Mouse (Mus musculus): Measurements from ENCODE around the gene Gm3336.

The Gm3336 gene

DNA sequence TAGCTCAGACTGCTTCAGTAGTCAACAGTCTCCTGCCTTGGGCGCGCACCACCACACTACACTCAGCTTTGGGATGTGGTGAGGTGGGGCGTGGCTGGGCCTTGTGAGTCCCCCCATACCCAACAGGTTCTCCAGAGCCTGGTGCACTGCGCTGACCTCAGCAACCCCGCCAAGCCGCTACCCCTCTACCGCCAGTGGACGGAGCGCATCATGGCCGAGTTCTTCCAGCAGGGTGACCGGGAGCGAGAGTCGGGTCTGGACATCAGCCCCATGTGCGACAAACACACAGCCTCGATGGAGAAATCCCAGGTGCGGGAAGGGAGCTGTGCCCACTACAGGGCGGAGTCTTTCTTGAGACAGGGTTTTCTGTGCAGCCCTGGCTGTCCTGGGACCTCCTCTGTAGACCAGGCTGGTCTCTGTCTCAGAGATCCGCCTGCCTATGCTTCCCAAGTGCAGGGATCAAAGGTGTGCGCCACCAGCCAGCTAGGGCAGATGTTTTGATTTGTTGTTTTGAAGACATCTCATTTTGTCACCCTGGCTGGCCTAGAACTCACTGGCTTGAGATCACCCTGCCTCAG is 30.8 kb downstream of the Gm3336 start:
- DNase-seq, result no peak

DNA sequence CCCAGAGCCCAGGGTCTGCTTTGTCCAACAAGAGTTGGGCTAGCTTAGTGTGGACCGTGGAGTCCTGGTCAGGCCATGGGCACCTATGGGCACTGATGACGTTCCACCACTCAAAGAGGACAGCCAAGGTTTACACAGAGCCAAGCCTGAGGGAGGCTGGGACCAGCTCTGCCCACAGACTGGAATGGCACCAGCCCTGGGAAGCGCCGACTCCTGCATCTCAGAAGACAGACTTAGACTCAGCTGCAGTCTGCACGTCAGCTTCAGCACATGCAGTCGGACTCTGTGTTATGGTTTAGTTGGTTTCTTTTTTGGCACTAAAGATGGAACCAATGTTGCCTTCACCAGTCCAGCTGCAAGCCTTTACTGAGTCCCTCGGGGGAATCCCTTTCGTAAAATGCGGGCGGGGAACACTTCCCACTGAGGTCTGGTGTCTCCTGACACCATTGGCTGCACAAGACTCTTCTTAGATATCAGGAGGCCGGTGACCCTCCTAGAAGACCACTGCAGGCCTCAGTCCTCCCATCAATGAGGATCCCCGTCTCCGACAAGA is 31.9 kb downstream of the Gm3336 start:
- DNase-seq, result no peak

DNA sequence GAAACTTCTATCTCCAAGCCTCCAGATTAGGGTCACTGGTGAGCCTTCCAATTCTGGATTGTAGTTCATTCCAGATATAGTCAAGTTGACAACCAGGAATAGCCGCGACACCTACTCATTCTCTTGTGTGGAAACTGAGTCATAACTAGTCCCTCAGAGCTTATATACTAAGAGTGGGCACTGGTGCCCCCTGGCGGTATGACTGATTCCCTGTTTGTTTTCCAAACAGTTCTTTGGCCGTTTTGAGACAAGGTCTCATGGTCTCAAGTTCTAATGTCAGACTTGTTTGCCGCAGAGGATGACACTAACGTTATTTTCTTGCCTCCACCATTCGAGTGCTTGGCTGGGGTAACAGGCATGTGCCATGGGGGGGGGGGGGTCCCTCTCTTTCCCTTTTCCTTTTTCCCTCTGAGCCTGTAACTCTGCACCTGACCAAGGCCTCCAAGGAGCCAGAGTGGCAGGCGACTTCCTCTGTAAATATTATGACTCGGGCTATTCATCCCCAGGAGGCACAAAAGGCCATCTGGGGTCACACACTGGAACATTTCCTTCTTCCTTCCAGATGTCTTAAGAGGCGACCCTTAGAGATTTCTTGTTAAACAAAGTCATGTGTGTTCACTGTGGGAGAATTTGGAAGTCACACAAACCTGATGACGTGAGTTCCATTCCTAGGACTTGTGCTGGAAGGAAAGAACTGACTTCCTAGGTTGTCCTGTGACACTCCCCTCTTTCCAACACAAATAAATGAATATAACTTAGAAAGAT is 33.8 kb downstream of the Gm3336 start:
- DNase-seq, result peak; percentile 88

DNA sequence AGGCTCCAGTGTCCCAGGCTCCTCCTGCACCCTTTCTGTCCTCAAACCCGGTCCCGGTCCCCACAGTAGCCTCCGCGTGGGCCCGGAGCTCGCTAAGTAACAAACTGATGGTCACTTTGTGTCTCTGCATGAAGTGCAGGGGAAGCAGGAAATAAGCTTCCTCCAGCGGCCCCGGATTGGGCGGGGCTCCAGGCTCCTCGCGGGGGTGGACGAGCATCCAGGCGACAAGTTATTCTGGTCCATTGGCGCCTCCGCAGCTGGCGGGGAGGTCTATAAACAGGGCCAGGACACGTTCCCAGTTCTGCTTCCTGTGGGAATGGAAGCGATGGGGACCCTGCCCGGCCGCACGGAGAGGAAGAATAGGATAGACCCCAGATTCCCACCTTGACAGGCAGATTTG is 34.8 kb downstream of the Gm3336 start:
- DNase-seq, result peak; percentile 64

DNA sequence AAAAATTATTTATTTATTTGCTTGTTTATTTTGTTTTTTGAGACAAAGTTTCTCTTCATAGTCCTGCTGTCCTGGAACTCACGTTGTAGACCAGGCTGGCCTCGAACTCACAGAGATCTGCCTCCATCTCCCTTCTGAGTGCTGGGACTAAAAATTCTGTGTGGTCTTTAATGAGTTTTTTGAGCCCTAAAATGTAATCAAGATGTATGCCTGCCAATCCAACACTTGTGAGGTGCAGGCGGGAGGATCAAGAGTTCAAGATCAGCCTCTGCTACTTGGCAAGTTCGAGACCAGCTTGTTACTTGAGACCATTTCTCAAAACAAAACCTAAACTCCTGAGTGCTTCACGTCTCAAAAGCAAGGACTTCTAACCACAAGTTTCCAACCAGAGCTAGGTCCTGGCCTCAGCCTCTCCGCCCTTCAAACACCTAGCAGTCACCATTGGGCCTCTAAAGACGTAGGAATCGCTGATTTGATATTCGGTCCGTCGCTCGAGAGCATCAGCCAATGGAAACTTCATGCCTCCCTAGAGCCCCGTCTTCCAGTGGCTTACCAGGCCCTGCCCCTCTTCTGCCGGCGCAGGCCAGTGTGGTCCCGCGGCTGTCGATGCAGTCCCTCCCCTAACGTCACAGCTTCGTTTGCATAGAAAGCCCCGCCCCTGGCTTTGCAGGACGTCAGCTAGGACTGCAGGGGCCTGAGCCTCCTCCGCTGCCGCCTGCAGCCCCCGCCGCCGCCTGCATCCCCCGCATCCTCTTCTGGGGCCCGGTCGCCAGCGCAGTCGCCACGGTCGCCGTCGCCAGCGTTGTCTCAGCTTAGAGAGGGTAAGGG is 35.9 kb downstream of the Gm3336 start, which contains the start of gene Rab3a:
Gene Rab3a (plus strand): TSS at position 637 of the 828 bp plus-strand sequence.
- peak; percentile 90 for DNase-seq

DNA sequence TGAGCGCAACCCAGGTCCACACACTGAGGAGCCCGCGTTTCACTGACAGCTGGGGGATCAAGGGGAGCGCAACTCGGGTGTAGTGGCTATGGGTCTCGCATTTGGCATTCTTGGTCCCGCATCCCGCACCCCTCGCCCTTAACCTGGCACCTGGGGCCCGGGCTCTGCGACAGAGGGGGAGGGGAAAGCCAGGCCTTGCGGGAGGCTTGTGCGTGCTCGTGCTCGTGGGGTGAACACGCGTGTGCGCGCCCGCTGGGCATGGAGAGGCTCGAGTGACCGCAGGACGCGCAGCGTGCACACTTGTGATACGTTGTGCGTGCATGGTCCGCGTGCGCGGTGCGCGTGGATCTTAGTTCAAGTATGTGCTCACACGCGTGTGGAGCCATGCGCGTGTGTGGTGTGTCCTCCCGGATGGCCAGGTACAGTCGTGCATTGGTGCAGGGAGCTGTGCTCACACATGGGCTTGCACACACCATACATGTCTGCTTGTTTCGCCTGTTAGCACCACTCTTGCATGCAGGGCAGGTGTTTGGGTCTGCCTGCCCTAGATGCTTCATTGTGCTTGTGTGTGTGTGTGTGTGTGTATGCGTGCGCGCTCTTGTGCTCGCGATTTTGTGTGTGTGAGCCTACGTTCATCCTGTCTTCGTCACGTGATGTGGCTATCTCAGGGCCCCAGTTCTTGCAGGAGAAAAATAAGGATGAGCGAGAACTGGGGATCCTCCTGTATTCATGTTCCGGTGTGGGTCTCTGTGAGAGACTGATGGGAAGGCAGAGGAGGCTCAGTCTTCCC is 36.7 kb downstream of the Gm3336 start:
- DNase-seq, result peak; percentile 85

DNA sequence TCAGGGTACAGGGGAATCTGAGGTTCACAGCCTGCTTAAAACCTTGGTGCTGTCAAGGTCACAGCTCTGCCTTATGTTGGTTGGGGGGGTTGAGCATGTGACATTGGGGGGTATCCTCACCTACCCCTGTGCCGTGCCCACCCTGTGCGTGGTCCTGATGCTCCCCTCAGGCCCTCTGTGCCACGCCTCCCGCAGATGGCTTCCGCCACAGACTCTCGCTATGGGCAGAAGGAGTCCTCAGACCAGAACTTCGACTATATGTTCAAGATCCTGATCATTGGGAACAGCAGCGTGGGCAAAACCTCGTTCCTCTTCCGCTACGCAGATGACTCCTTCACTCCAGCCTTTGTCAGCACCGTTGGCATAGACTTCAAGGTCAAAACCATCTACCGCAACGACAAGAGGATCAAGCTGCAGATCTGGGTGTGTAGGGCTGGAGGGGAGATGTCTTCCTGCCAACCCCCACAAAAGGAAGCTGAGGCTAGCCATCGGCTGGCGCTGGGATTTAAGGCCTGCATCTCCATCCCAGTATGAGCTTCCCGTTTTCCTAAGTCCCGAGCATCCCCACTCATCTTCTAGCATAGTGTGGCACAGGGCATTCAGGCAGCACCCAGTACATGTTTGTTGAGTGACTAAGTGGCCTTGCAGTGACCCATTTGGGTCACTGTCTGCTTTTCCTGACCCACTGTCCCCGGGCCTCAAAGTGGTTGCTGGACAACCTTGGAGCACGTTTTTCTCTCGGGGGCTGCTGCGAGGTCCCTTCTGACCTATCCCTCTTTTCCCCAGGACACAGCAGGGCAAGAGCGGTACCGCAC is 37.5 kb downstream of the Gm3336 start:
- DNase-seq, result no peak

DNA sequence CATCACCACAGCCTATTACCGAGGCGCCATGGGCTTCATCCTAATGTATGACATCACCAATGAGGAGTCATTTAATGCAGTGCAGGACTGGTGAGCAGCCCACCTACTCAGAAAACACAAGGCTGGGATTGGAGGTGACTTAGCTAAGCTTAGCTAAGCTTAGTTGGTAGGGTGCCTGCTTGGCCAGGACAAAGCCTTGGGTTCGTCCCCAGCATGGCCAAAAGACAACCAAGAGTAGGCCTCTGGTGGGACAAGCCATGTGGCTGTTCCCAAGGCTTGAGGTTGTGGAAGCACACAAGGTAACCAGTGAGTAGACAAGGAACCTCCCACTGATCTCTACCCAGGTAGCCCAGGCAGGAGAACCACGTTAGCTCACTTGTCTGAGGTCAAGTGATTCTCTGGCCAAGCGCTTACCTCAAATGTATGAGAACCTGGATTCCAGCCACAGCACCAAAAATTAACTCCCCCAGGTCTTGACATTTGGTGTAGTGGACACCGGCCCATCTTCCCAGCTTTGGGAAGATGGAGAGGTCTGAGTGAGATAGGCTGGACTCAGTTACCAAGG is 38.2 kb downstream of the Gm3336 start:
- DNase-seq, result no peak

DNA sequence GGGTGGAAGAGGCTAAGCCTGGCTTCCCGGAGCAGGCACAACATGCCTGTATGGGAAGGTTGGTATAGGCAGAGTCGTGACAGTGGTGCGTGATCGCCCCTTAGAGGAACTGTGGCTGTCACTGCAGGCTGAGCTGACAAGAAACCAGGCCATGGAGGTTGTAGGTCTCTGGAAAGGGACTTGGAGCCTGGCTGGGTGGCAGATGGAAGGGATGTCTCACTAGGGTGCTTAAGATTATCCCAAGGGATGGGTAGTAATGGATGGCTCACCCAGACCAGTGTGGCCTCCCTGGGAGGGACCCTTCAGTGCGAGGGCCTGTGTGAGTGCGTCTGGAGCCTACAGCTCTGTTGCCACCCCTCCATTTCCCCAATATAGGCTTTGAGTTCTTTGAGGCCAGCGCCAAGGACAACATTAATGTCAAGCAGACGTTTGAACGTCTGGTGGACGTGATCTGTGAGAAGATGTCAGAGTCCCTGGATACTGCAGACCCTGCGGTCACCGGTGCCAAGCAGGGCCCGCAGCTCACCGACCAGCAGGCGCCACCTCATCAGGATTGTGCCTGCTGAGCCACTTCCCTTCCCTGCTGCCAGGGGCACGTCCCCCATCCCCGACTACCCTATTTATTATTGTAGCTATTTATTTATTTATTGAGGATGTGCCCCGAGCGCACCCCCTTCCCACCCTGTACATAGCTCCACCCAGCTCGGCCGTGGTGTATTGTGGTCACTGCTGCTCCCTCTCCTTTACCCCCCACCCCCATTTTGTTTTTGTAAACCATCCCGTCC is 39.4 kb downstream of the Gm3336 start:
- DNase-seq, result peak; percentile 34

DNA sequence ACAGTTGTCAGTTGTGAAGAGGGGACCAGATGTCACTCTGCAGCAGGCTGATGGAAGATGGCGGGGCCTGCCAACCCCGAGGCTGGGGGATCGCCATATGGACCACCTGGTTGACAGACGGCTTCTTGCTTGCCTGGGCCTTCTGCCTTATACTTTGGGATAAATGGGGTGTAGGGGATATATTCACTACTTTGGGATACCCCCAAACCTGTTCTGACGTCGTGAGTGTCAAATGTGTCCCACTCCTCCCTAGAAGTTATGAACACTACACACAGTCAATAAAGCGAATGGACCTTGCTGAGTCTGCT is 39.9 kb downstream of the Gm3336 start:
- DNase-seq, result no peak

DNA sequence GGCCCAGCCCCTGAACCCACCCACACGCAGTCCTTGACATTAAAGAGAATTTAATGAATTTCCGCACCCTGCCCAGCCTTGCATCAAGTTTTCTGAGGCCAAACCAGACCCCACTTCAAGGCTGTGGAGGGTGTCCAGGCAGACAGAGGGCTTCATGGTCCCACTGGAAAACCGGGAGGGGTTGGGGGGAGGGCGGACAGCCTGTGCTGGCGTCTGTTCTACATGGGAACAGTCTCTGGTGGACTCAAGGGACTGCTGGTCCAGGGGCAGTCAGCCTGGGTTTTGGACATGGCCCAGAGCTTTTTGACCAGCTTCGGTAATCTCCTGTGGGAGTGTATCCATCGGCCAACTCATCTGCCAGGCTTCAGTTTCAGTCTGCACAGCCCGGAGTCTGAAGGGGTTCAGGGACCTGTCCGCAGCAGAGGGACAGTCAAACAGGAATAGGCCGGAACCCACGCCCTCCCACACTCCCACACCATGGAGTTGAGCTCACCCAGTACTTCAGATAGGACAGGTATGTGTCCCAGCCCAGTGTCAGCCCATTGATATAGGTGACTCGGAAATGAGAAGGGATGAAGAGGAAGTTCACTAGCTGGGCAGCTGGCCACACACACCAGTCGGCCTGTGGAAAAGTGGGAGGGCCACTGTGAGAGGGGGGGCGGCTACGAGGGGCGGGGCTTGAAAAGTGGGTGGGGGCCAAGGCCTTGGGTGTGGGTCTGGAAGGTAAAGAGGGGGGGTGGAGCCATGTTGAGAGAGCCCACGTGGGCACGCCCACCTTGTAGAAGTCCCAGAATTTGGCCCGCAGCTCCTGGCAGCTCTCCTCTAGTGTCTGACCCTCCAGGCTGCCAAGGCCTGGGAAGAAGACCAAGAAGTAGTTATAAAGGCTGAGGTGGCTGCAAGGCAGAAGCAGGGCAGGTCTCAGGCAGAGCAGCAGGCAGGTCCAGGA is 40.5 kb downstream of the Gm3336 start:
- peak; percentile 29 for DNase-seq

DNA sequence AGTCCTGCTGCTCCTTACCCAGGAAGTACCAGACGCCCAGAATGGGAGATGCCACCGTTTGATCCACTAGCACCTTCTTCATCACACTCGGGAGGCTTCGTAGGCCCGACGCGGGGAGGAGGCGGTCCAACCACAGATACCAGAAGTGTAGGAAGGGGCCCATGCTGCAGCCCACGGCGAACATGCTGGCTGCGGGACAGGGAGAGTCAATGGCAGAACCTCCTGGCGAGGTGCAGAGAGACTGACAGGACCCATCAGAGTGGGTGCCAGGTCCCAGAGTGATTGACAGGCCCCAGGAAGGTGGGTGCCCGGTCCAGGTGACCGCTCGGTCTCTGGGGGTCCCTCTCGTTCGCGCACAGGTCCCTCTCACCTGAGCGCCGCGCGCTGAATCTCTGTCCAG is 42.0 kb downstream of the Gm3336 start:
- DNase-seq, result no peak

DNA sequence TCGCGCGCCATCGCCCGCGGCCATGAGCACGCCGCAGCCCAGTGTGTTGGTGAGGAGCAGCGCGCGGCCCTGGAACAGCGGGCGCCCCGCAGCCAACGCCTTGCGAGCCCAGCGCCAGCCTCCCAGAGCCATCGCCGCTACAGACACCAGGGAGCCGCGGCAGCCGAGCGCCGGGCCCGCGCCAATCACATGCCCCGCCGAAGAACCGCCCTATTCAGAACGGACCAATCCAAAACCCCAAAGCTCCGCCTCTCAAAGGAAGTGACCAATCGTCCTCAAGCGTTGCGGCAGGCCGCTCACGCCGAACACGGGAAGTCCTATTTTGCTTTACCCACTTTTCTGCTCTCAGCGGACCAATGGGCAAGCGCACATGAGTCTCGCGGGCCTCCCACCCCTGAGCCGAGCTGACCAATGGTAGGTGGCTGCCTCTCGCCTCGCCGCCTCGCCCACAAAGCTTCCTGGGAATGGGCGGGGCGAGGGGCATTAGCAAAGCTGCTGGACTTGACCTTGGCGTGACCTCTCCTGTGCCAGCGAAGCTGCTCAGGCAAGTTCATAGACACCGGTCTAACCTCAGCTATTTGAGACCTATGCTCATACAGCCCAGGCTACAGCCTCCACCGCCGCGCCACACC is 42.5 kb downstream of the Gm3336 start, which contains the start of gene Mpv17l2:
Gene Mpv17l2 (minus strand): TSS at position 172 of the 632 bp plus-strand sequence.
- peak; percentile 85 for DNase-seq

DNA sequence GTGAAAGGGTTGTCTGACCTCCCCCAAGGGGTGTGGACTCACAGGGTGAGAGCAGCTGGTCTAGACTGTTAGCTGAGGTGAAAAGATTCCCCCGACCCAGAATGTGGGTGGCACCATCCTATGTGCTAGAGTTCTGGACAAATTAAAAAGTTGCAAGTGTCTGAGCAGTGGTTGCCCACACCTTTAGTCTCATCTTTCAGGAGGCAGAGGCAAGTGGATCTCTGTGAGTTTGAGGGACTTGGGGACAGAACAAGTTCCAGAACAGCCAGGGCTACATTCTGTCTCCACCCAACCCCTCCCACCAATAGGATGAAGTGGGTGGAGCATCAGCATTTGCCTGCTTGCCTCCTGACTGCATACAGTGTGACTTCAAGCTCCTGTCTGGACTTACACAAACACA is 43.8 kb downstream of the Gm3336 start:
- DNase-seq, result no peak

DNA sequence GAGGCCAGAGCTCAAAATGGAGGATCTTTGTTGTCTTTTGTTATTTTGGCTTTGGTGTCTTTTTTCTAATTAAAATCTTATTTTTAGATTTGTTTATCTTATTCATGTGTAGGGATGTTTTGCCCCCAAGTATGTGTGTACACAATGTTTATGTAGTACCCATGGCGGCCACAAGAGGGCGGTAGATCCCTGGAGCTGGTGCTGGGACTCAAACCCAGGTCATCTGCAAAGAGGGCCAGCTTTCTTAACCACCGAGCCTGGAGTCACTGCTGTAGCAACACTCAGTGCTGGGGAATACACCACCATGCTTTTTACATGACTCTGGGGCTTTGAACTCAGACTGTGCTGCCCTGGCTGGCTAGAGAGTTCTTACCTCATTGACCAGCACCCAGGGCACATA is 45.0 kb downstream of the Gm3336 start:
- peak; percentile 74 for DNase-seq

DNA sequence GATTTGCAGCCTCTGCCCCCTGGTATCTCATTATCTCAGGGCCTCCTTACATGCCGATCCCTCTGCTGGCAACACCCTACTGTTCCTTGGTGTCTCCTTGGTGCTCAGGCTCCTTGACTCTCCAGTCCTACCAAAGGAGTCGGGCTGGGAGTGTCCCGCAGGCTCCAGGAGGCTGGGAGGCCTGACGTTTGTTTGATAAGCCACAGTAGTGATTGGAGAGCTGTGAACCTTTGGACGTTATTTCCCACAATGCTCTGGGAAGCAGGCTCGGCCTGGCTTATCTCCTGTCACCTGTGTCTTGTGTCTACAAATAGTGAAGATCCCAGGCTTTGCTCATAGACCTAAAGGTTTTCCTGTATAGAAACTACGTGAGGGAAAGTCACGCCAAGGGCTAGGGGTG is 45.7 kb downstream of the Gm3336 start:
- no peak for DNase-seq

DNA sequence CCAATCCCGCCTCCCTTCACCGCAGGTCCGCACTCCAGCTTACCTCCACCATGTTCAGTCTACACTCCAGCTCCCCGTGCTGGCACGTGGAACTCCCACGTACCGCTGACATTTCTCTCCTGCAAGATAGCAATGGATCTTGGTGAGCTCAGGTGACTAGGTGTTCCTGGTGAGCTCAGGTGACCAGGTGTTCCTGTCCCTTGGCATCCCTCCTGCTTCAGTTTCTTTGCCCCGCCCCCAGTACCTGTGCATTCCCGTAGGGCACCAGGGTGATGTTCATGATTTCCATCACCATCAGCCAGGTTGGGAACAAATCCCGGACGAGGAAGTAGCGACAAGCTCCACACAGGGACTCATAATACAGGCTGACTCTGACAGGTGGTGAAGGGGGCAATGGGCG is 46.3 kb downstream of the Gm3336 start:
- no peak for DNase-seq

DNA sequence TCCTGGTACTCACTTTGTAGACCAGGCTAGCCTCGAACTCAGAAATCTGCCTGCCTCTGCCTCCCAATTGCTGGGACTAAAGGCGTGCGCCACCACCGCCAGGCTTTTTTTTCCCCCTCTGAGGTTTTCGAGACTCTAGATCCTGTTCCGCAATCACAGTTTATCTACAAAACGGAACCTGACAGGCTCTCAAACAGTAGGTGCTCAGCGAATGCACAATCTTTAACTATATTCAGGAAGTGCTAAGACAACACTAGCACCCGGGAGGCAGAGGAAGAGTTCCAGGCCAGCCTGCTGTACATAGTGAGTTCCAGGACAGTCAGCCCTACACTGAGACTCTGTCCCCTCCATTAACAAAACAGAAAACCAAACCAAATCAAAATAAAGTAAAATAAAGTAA is 47.0 kb downstream of the Gm3336 start:
- no peak for DNase-seq
